Mouse (Mus musculus): ENCODE data around the gene Thumpd2.

Gene Thumpd2

GRCm38 (mm10) chr17:81064979-81065311, at the start of gene Thumpd2:
Gene Thumpd2, minus strand, starts transcription at chr17:81065082.
- in situ Hi-C loops (cut with MboI, MseI) = no loop called here

DNA sequence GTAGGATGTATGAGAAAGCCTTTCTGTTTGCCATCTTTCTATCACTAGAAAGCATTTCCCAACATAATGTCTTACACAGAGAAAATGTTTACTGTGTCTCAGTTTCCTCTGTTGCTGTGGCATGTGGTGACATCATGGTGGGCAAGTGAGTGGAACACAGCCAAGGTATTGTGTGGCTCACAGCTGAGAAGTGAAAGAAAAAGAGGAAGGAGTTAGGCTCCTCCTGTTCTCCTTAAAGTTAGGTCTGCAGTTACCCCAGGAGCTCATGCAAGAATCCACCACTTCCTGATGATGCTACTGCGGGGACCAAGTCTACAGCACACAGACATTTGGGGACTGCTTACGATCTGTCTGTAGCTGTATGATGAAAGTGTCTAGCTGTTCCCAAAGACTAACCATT, 39.4 kb upstream of the Thumpd2 start:
- in situ Hi-C loops (cut with MboI, MseI) = no loop called here

GRCm38 (mm10) chr17:81102866-81103265, 38.0 kb upstream of the Thumpd2 start:
- in situ Hi-C loops (cut with MboI, MseI) = no loop called here

DNA sequence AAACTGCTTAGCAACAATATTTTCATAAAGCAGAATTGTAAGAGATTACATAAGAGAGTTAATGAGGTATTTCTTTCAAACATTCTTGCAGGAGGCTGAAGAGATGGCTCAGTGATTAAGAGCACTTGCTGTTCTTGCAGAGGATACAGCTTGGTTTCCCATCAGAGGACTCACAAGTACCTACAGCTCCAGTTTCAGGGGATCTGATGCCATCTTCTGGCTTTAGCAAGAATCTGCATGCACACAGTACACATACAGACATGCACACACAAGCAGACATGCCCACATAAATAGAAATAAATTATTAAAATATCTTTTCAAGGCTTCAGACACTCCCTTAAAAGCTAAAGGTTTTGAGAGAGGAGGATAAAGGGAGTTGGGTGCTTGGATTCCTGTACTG, 33.6 kb upstream of the Thumpd2 start:
- in situ Hi-C loops (cut with MboI, MseI) = no loop called here

DNA sequence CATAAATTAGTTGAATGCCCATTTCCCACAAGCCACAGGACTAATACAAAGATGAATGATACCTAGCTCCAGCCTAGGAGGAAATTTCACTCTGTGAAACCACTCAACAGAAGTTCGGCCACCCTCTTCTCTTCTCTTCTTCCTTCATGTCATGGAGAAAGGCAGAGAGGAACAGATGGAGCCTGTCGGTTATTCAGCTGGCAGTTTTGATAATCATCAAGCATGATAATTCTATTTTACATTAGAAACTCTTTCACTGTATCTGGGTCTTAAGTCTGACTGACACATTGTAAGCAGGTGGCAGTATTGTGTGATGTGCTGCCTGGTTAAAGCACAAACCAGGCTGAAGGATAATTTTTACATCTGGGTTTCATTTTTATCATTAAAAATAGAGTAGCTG, 31.6 kb upstream of the Thumpd2 start:
- in situ Hi-C loops (cut with MboI, MseI) = no loop called here

- in situ Hi-C loops (cut with MboI, MseI) = no loop called here
These were observed 27.9 kb upstream of the Thumpd2 start for GRCm38 (mm10) chr17:81092794-81093193.

DNA sequence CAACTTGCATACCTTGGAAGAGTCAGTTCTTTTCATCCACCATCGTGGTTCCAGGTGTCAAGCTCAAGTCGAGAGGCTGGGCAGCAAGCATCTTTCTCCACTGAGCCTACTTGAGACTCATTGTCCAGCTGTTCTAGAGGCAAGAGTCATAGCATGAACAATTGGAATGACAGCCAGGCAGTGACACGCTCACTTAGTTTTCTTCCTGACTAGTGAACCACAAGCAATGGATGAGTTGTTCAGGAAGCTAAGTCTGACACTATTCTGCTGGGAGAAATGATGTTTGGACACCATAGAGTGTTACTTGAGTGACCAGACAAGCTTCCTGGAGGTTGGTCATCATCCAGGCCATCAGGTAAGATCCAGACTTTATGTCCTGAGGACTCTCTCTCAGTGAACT, 24.0 kb upstream of the Thumpd2 start:
- in situ Hi-C loops (cut with MboI, MseI) = no loop called here

GRCm38 (mm10) chr17:81087735-81088134, 22.9 kb upstream of the Thumpd2 start:
- in situ Hi-C loops (cut with MboI, MseI) = no loop called here

- in situ Hi-C loops (cut with MboI, MseI) = no loop called here
These were observed 453 bp downstream of the Thumpd2 start for GRCm38 (mm10) chr17:81064279-81064978.

DNA sequence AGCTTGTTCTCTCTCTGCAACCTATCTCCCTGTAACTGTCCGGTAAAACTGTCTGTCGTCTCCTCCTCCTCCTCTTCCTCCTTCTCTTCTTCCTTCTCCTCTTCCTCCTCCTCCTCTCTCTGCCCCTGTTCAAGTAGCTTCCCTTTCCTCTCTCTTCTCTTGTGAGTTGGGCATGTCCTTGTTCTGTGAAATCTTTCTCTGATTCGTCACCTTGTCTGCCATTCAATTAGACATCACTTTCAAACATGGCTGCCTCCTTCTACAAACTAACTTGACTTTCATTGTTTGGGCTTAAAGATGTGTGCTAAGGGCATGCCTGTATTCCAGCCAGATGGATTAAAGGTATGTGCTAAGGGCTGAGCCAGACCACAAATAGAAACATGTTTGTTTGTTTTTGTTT, 1.5 kb downstream of the Thumpd2 start:
- in situ Hi-C loops (cut with MboI, MseI) = no loop called here

DNA sequence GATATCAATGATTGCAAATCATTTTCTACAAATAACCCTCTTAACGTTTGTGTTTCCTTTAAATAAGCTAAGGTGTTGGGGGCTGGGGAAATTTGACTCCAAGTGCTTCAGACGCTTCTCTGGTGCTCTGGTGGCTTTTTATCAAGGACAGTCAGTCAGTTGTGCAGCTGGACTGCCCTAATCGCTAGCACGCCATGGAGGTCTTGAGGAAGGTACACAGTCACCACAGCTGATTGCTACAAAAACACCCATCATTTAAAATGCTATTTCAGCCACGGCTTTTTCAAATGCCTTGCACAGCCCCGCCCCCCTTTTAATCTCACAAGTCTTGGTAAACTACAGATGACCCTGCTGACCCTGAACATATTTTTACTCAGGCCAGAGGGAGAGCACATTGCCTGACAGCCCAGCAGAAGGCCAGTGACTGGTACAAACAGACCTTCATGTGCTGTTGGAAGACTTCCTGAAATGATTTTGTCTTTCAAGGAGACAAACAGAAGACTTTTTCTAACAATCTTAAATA, 2.5 kb downstream of the Thumpd2 start:
- in situ Hi-C loops (cut with MboI, MseI) = no loop called here

DNA sequence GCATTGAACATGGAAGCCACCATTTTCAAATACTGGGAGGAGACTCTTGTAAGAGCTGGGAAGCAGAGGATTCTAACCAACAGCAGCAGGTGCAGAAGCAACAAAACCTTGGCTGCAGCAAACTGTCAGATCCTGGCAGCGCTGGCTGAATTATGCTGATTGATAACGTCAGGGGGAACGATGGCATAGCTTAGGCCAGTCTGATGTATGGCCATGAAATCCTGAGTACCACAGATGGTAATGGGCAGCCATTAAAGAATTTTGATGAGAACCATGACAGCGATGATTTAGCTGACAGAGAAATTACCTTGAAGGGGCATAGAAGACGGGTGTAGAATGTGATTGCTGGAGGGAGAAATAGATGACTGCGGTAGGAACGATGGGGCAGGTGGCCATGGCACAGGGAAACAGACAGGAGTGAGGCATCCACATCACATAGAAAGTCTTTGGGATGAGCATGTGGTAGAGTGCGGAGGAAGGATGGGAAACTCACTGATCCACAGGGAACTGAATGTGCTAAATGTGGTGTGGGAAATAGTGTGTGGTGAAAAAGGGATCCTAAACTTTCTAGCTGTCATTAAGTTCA, 8.0 kb downstream of the Thumpd2 start:
- in situ Hi-C loops (cut with MboI, MseI) = no loop called here

DNA sequence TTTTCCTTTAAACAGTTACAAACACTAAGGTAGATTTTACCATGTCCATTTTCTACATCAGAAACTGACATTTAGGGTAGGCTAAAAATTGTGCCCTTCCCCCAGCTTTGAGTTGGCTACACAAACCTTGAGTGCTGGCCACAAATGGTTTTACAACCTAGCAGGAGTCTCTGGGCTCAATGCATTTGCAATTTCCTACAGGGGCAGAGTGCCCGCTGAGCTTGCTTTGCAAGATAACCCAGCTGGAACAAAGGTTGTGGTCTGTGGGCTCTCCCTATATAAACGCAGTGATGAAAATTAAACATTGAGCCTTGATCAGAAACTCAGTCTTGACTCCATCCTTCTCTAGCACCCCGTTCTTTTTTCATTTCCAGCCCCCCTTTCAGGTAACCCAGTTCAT, 8.8 kb downstream of the Thumpd2 start:
- in situ Hi-C loops (cut with MboI, MseI) = no loop called here

GRCm38 (mm10) chr17:81055522-81055921, 9.4 kb downstream of the Thumpd2 start:
- in situ Hi-C loops (cut with MboI, MseI) = no loop called here

DNA sequence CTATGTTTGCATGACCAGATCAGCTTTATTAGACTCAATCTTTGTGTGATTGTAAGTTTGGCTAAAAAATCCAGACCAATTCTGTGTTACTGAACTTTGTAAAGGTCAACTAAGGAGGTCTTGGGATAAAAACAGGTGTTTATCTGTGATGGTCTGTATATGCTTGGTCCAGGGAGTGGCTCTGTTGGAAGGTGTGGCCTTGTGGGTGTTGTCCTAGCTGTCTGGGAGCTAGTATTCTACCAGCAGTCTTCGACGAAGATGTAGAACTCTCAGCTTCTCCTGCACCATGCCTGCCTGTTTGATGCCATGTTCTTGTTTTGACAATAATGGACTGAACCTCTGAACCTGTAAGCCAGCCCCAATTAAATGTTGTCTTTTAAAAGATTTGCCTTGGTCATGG, 11.6 kb downstream of the Thumpd2 start:
- in situ Hi-C loops (cut with MboI, MseI) = no loop called here

- in situ Hi-C loops (cut with MboI, MseI) = no loop called here
These were observed 16.8 kb downstream of the Thumpd2 start for GRCm38 (mm10) chr17:81047930-81048564.

DNA sequence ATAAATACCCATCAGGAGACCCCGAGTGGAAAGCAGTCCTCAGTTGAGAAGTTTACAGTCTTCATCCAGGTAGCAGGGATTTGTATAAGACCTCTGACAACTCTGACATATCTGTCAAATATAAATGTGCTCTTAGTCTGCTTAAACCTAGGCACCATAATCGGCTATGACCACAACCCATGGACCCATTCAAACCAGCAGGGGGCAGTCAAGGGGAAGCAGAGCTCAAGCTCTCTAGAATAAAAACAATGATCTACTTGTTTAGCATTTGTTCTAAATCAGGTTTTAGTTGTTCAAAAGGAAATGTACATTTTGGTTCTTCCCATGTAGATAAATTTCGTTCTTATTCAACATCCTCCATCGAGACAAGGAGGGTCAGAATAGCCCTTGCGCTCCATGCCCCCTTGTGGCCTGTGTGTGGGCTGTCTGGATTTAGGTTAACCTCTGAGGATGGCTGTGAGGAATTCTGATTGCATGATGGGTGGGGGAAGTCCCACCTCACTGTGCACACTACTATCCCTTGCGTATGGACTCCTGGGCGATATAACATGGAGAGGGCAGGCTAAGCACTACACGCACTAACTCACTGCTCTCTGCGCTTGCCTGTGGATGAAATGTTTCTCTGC, 19.2 kb downstream of the Thumpd2 start:
- in situ Hi-C loops (cut with MboI, MseI) = no loop called here

GRCm38 (mm10) chr17:81045115-81045514, 19.8 kb downstream of the Thumpd2 start:
- in situ Hi-C loops (cut with MboI, MseI) = no loop called here

- in situ Hi-C loops (cut with MboI, MseI) = no loop called here
These were observed 20.5 kb downstream of the Thumpd2 start for GRCm38 (mm10) chr17:81044356-81044755.

DNA sequence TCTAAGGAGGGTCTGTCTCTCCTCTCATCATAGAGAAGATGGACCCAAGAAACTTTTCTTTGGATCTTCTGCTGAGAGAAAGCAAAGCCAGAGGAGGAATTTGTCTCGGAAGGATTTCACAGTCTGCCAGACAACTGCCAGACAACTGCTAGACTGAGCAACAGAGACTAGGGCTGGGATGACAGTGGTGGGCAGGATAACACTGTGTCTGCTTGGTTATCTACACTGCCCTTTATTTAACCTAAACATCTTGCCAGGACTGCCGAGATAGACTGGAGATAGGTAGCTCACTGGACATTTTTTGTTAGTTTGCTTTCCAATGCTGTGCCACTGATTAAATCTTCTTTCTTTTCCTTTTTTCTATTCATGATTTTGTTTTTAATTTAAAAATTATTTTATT, 23.2 kb downstream of the Thumpd2 start:
- in situ Hi-C loops (cut with MboI, MseI) = no loop called here

DNA sequence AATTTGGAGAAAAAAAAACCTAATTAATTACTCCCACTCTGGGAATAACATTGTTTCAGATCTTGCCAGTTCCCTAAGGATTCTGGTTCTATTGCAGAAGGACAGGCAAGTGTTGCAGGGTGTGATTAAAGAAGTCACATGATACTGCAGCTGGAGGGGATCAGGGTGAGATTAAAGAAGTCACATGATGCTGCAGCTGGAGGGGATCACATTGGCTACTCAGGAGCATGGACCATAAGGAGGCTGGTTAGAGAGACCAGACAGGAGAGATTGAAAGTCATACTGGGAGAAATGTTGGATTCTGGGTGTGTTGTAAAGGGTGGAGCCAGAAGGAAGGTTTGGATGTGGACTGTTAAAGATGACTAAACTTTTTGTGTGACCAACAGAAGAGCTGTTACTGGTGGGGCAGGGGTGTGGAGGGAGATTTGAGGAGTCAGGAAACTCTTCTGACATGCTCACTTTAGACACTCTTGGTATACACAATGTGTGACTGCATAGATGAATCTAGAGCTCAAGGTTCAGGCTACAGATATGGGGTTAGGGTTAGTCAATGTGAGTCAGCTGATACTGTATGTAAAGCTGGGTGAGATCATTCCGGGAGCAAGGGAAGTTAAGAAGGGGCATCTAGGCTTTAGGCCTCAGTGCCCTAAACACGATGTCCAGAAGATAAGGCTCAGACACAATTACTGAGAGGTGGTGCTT, 26.0 kb downstream of the Thumpd2 start:
- in situ Hi-C loops (cut with MboI, MseI) = no loop called here

- in situ Hi-C loops (cut with MboI, MseI) = no loop called here
These were observed 29.5 kb downstream of the Thumpd2 start for GRCm38 (mm10) chr17:81035354-81035753.
